ENCODE assay signal across 23 mouse cellular contexts in genomic region chr5:96988880-96989279, GRCm38 (mm10). TPM values are rescaled to one million over a fixed set of nuclear protein-coding genes. Genes with fewer than 3 reads are reported as not detected.
DNase-seq lines count a peak whose midpoint lies in the region; ATAC-seq lines count a peak whose summit lies in the region.
"Had no signal": no experiment of that assay in that cellular context is flagged by ENCODE, and none has a peak within 500 bp of the region (broad histone marks: within the 10 kb centered on the region; RNA-seq: fewer than 3 reads in every experiment).

No protein-coding gene starts in this region.

- 62% methylated on average over 4 of the region's 4 CpGs for WGBS in intestine, embryonic 15.5 days
- 58% methylated on average over 4 of the region's 4 CpGs for WGBS in intestine, embryonic 16.5 days
- WGBS in liver, embryonic 12.5 days (ENCODE audit: insufficient replicate concordance): 37% methylated on average over 4 of the region's 4 CpGs

- no peak overlapping the region for H3K9ac ChIP-seq in intestine, embryonic 15.5 days
- no peak overlapping the region for H3K9ac ChIP-seq in intestine, embryonic 16.5 days (ENCODE audit: low read depth, low read length)
- no peak overlapping the region for H3K9ac ChIP-seq in liver, embryonic 12.5 days
- H3K9ac ChIP-seq: embryonic facial prominence, embryonic 13.5 days; forebrain, postnatal 0 days; heart, embryonic 13.5 days had no signal

- intact Hi-C loops in left cerebral cortex, postnatal 14 days (cut with DNase I): no loop called here

- H3K4me3 ChIP-seq in intestine, embryonic 15.5 days (replicated peaks): no peak overlapping the region
- no peak overlapping the region for H3K4me3 ChIP-seq in intestine, embryonic 16.5 days (ENCODE audit: low read length)
- no peak overlapping the region for H3K4me3 ChIP-seq in liver, embryonic 12.5 days
- H3K4me3 ChIP-seq: embryonic facial prominence, embryonic 13.5 days; heart, embryonic 13.5 days; left cerebral cortex, adult 2 months; limb, embryonic 10.5 days; midbrain, embryonic 10.5 days had no signal

- DNase-seq in c-Kit-negative CD71-positive TER-119-positive erythroid progenitor cells, embryonic 14.5 days (ENCODE audit: low read depth, low spot score): peak; percentile 76
- DNase-seq in left cerebral cortex, postnatal 14 days (ENCODE audit: low spot score in 2 of 2): no peak
- DNase-seq in right cerebral cortex, postnatal 10 days (ENCODE audit: low spot score in 2 of 2): no peak
- DNase-seq: adrenal gland, adult 8-10 months; B cell, adult 2 months; cerebellum, adult 11 months; cerebellum, postnatal 14 days; forebrain, postnatal 0 days; heart, postnatal 4 days; kidney, adult 9 months; kidney, postnatal 36 days; lung, adult 18-20 months; lung, postnatal 36 days had no signal

- H3K4me1 ChIP-seq in intestine, embryonic 15.5 days (replicated peaks): no peaks in the 10 kb centered on the region
- H3K4me1 ChIP-seq in intestine, embryonic 16.5 days (ENCODE audit: control insufficient read depth, insufficient read depth, low read length): no peaks in the 10 kb centered on the region
- H3K4me1 ChIP-seq in liver, embryonic 12.5 days: peaks cover 66% of the 10 kb centered on the region
- H3K4me1 ChIP-seq: embryonic facial prominence, embryonic 13.5 days; limb, embryonic 10.5 days; midbrain, embryonic 10.5 days had no signal

- no peak overlapping the region for H3K4me2 ChIP-seq in intestine, embryonic 15.5 days (replicated peaks)
- H3K4me2 ChIP-seq in intestine, embryonic 16.5 days (ENCODE audit: low read depth, low read length): no peak overlapping the region
- peak overlapping the region; percentile 43 for H3K4me2 ChIP-seq in liver, embryonic 12.5 days
- H3K4me2 ChIP-seq: embryonic facial prominence, embryonic 13.5 days; heart, embryonic 13.5 days had no signal

- no peaks in the 10 kb centered on the region for H3K9me3 ChIP-seq in intestine, embryonic 15.5 days
- H3K9me3 ChIP-seq in intestine, embryonic 16.5 days (ENCODE audit: control insufficient read depth, low read length): no peaks in the 10 kb centered on the region
- no peaks in the 10 kb centered on the region for H3K9me3 ChIP-seq in liver, embryonic 12.5 days (replicated peaks)
- H3K9me3 ChIP-seq: embryonic facial prominence, embryonic 13.5 days; heart, embryonic 13.5 days; limb, embryonic 10.5 days; midbrain, embryonic 10.5 days had no signal

- no peaks in the 10 kb centered on the region for H3K36me3 ChIP-seq in intestine, embryonic 15.5 days
- H3K36me3 ChIP-seq in intestine, embryonic 16.5 days (ENCODE audit: control insufficient read depth, insufficient read depth, low read length): no peaks in the 10 kb centered on the region
- no peaks in the 10 kb centered on the region for H3K36me3 ChIP-seq in liver, embryonic 12.5 days
- H3K36me3 ChIP-seq: embryonic facial prominence, embryonic 13.5 days; heart, embryonic 13.5 days; limb, embryonic 10.5 days; midbrain, embryonic 10.5 days had no signal

- peak; percentile 68 for ATAC-seq in intestine, embryonic 15.5 days
- no peak for ATAC-seq in intestine, embryonic 16.5 days
- ATAC-seq in liver, embryonic 12.5 days: peak; percentile 97
- peak; percentile 76 for ATAC-seq in megakaryocyte-erythroid progenitor cell, adult 5-6 weeks (replicated peaks; ENCODE audit: low FRiP score, low TSS enrichment, poor library complexity, severe bottlenecking)
- ATAC-seq: forebrain, postnatal 0 days; hindbrain, postnatal 0 days had no signal

- H3K27ac ChIP-seq in intestine, embryonic 15.5 days: no peak overlapping the region
- H3K27ac ChIP-seq in intestine, embryonic 16.5 days (ENCODE audit: low read length): no peak overlapping the region
- peak overlapping the region; percentile 80 for H3K27ac ChIP-seq in liver, embryonic 12.5 days
- H3K27ac ChIP-seq: embryonic facial prominence, embryonic 13.5 days; heart, embryonic 13.5 days; hindbrain, postnatal 0 days; left cerebral cortex, adult 2 months; limb, embryonic 10.5 days; midbrain, embryonic 10.5 days had no signal

- H3K27me3 ChIP-seq in intestine, embryonic 15.5 days (replicated peaks): no peaks in the 10 kb centered on the region
- no peaks in the 10 kb centered on the region for H3K27me3 ChIP-seq in intestine, embryonic 16.5 days (replicated peaks; ENCODE audit: control insufficient read depth, insufficient read depth, low read length)
- no peaks in the 10 kb centered on the region for H3K27me3 ChIP-seq in liver, embryonic 12.5 days (replicated peaks)
- H3K27me3 ChIP-seq: embryonic facial prominence, embryonic 13.5 days had no signal

RNA-seq across cellular contexts. Expression of gene Bmp2k, which starts 8.6 kb away (rescaled TPM):
- 19.2 and 20.3 TPM in 2 replicates for polyA plus RNA-seq in intestine, embryonic 15.5 days (2015; fragmentation: Nextera tagmentation; extraction: Ambion mirVana)
- 12.5 and 17.2 TPM in 2 replicates for polyA plus RNA-seq in intestine, embryonic 16.5 days (2015; fragmentation: Nextera tagmentation; extraction: Ambion mirVana)
- polyA plus RNA-seq in liver, embryonic 12.5 days (2016; fragmentation: Nextera tagmentation; extraction: Ambion mirVana): 57.2 and 59.8 TPM in 2 replicates
- total RNA-seq in megakaryocyte-erythroid progenitor cell, adult 5-6 weeks (2014; fragmentation: Nextera tagmentation): 14.0 and 15.9 TPM in 2 replicates
- total RNA-seq in megakaryocyte-erythroid progenitor cell, adult 5-6 weeks (2017): 16.8 and 17.2 TPM in 2 replicates
- 10 to 100 TPM; 12.8 to 13.5 TPM for total RNA-seq in left cerebral cortex, postnatal 14 days (2021)
